Mouse (Mus musculus) lung, adult 2 months (tissue): ENCODE data around the gene Olfr721-ps1.

Source experiments
- CTCF ChIP-seq: fragments of 200-500 bp; IDR thresholded peaks from 2 replicates; pipeline ENCODE4 v1.5.1; 2011; ENCODE audit warnings: mild to moderate bottlenecking, low read length, control low read depth; ENCODE audit not compliant: insufficient read depth
- POLR2A ChIP-seq: fragments of 200-500 bp; IDR thresholded peaks from 2 replicates; pipeline ENCODE4 v1.6.1; 2011; ENCODE audit warnings: low read depth, mild to moderate bottlenecking, control low read depth, low read length, borderline replicate concordance; ENCODE audit errors: extremely low read depth

DNA sequence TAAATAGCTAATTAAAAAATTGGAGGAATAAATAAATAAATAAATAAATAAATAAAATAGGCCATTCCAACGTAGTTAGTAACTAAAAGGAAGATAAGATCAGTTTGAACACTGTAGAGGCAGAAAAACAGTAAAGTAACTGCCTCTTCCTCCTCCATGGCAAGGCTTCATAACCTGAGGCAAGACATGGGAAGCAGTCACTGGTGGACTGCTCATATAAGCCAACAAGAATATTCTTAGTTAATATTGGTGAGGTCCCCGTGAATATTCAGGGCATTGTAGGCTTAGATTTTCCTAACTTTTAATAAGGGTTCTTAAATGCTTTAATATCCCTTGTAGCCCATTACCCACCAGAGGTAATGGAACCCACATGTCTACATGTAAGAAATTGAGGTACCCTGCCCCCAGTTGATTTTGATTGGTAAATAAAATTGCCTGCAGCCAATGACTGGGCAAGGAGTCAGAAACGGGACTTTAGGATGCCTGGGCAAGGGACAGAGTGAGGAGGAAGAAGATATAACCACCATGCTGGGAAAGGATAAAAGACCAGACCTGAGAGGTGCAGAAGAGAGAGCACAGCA is 35.1 kb downstream of the Olfr721-ps1 start:
- TF ChIP-seq CTCF (no peak), POLR2A (no peak)
